Mouse (Mus musculus) gastrocnemius, adult 8-10 months (tissue): ENCODE measurements around the gene Col9a1. TPM values are rescaled to one million over a fixed set of nuclear protein-coding genes. Genes with fewer than 3 reads are reported as not detected.

Source experiments
- DNase-seq, 2 experiments: peaks; one replicate each; pipeline ENCODE4 v3.0.0; 2022; ENCODE audit warnings: low spot score in 2 of 2
- total RNA-seq, 4 experiments: library from RNA; stranded (reverse); gene quantifications; 2 replicates each; pipeline ENCODE4 v1.2.4; 2022

Col9a1 gene
- under 1 TPM; 0.10 to 0.22 (median 0.16) TPM for total RNA-seq

GRCm38 (mm10) chr1:24177224-24177851 is at the start of gene Col9a1:
TSS of gene Col9a1 (plus strand) at chr1:24177610.
- no peak for DNase-seq

- no peak for DNase-seq
These were observed 49.5 kb upstream of the Col9a1 start for GRCm38 (mm10) chr1:24127866-24128265.

DNA sequence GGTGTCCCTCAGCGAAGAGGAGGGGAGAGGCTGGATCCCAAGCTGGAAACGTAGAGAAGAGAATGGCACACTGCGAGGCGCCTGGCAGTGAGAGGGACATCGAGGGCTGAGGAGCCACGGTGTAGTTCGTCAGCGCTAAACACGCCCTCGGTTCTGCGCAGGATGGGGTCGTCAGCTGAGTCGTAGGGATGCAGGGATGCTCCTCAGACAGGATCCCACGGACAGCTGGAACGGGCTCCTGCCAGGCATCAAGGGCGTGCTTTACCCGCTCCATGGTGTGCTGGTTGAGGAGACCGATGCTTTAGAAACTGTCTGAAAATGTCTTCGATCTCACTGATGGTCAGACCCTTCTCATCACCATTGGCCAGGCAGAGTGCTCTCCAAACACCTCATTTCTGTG is 43.6 kb upstream of the Col9a1 start:
- no peak for DNase-seq

- DNase-seq: no peak
These were observed 42.6 kb upstream of the Col9a1 start for GRCm38 (mm10) chr1:24134792-24135191.

GRCm38 (mm10) chr1:24137133-24137532 is 40.3 kb upstream of the Col9a1 start:
- peak in 1 of 2 experiments; percentile 4 for DNase-seq

DNA sequence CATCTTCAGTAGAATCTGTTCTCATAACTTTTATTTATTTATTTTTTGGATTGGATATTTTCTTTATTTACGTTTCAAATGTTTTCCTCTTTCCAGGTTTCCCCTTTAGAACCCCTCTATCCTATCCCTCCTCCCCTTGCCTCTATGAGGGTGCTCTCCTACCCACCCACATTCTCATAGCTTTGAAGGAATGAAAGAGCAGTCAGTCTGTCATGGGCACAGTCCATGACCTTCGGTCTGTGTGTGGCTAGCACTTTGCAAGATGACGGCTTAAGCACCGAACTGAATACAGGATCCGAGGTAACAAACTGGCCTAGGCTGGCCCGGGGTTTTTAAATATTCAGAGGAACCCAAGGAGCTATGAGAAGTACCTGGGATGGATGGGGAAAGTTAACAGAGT is 36.9 kb upstream of the Col9a1 start:
- DNase-seq: no peak

- no peak for DNase-seq
These were observed 33.9 kb upstream of the Col9a1 start for GRCm38 (mm10) chr1:24143504-24143903.

- no peak for DNase-seq
These were observed 19.7 kb upstream of the Col9a1 start for GRCm38 (mm10) chr1:24157751-24158150.

DNA sequence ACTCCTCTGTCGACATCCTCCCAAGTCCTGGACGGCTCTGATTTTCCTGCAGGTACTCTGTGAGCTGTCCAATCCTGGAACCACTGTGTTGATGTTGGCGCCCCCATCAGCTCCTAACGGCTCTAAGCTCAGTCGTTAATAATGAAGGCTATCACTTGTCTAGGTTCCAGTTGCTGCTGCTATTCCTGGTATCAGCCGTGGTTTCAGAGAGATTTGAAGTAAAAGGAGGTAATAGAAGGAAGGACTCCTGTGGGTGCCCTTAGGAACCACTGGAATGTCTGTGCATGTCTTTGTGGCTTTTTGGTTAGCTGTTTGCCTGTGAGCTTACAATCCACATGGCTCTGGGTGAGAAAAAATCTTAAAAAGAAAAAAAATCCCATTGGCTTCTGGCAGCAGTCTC is 8.0 kb upstream of the Col9a1 start:
- DNase-seq: no peak

GRCm38 (mm10) chr1:24171205-24171866 is 6.1 kb upstream of the Col9a1 start:
- DNase-seq: no peak

DNA sequence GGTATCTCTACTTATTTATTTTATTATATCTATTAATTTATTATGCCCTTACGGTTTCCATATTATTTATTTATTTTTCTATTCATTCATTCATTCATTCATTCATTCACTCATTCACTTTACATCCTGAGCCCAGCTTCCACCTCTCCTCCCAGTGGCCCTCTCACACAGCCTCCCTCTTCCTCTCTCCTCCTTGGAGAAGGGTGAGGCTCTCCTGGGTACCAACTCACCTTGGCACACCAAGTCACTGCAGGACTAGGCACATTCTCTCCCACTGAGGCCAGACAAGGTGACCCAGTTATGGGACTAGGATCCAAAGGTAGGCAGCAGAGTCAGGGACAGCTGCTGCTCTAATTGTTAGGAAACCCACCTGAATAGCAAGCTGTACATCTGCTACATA is 5.5 kb upstream of the Col9a1 start:
- DNase-seq: no peak

DNA sequence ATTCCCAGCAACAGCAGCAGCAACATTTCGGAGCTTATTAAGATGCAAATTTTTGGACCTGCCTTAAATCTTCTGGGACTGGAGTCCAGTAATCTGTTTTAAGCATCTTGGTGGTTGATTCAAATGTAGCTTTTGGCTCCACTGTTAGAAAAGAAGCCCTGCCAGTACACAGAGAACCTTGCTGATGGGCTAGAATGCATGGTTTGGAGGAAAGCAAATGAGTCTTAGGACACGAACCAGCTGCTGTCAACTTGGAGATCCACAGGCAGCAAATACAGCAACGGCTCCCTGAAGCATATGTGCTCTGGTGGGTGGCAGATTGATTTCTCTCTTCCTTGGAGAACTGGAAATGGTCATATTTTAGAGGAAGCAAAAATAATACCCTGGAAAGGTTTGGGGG is 4.8 kb upstream of the Col9a1 start:
- no peak for DNase-seq

- no peak for DNase-seq
These were observed 1.6 kb upstream of the Col9a1 start for GRCm38 (mm10) chr1:24175761-24176160.

DNA sequence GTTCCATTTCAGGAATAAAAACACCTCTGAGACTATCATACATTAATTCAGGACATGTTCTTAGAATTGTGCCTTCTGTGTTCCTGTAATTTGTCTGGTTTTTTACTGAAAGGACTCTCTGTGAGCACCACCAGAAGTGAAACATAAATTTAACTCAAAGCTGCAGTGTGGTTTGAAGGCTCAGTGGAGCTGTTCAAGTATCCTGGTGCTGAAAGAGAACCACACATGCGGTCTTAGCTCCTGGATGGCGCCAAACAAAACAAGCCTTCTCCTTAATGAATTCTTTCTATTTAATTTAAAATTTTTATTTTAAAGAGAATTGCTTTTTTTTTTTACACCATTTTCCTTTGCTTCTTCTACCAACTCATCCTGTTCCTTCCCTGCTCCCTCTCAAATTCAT is 2.4 kb downstream of the Col9a1 start:
- no peak for DNase-seq

GRCm38 (mm10) chr1:24184981-24185380 is 7.6 kb downstream of the Col9a1 start:
- DNase-seq: no peak

- no peak for DNase-seq
These were observed 9.6 kb downstream of the Col9a1 start for GRCm38 (mm10) chr1:24186964-24187363.

GRCm38 (mm10) chr1:24191668-24192067 is 14.3 kb downstream of the Col9a1 start:
- DNase-seq: no peak

DNA sequence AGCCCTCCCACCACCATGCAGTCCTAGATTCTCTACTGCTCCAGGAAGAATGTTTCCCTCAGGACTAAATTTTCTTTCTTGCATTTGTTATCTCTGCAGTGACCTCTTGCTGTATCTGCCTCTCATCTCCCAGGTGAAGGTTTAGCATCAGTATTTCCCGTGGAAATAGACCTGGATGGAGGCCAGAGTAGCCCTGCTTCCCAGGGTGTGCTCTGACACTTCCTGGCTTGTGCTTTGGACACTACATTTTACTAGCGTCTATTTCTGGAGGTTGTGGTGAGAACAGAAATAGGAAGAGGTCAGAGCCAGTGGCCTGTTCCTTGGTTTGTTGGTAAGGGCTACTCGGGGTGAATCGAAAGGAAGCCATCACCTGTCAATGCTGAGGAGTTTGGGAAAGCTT is 16.7 kb downstream of the Col9a1 start:
- no peak for DNase-seq

DNA sequence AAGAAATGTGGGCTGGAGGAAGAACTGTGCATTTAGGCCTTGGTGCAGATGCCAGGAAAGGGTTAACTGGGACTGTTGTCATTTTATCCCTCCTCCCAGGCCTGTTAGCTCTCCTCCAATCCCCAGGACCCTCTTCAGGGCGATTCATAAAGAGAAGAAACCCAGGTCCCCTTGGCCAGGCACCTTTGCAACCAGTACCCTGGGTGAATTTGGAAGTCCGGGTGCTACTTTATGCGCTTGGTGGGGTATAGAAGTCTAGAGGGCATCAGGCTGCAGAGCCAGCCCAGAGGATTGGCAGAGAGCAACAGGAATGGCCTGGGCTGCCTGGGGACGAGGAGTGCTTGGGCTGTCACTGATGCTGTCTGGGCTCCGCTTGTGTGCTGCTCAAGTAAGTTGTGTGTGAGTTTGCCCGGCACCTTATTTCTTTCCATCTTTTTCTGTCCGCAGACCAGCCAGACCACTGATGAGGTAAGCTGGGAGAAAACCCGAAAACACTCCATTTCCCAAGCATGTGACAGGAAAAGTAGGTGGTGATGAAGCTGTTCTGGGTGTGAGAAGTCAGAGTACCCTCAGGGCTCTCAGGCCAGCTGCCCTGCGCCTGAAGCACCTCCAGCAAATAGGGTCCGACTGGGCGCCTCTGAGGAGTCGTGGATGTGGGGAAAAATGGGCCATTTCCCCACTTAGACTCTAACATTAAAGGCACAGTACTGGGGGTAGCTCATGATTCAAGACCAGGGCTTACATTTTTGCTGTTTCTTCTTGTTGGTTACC is 17.8 kb downstream of the Col9a1 start:
- no peak for DNase-seq

DNA sequence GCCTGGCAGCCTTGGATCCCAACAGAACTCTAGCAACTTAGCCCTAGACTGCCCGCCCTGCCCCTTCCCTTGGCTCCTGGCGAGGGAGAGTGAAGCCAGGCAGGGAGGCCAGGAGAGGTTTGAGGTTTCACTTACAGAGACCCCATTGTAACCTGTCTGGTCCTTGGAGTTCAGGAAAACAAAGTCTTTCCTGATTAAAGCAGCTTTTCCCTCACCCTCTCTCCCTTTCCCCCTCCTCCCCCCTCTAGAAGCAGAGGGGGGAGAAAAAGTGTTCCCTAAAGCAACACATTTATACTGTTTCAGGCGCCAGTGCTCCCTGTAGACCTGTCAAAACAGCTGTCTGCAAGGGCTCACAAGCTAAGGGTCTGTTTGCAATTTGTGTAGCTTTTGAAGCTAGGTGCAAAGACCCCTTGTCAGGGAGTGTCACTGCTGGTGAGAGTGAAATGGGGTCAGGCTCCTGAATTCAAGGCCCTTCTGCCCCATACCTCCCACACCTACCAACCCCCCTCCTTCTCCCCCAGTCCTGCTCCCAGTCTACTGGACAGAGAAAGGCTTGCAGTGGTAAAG is 18.6 kb downstream of the Col9a1 start:
- no peak for DNase-seq

- no peak for DNase-seq
These were observed 34.4 kb downstream of the Col9a1 start for GRCm38 (mm10) chr1:24211621-24212385.
